Mouse (Mus musculus): ENCODE data around the gene Mtap.

Gene Mtap

GRCm38 (mm10) chr4:89136906-89137541 lies at the start of gene Mtap:
Gene Mtap (plus strand): TSS chr4:89137122.
- DNase-seq (ENCODE audit: low read depth, low spot score), result peak; percentile 84

DNA sequence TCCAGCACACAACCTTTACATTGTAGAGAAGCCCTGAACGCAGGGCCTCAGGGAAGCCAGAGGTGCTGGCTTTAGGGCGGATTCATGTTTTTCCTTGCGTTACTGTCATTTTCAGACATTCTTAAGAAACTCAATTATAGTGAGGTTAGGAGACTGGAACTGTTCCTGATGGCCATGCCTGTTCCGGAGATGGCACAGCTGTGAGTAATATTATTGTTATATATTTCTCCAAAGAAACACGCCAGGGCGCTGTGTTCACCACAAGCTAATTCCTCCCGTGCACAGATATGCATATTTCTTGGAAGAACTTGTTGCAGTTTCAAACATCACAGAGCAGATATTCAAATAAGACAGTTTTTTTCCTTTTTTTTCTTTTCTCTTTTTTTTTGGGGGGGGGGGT lies 47.8 kb upstream of the Mtap start:
- peak; percentile 69 for DNase-seq (ENCODE audit: low read depth, low spot score)

- DNase-seq (ENCODE audit: low read depth, low spot score), result no peak
These were observed 46.7 kb upstream of the Mtap start for GRCm38 (mm10) chr4:89090217-89090616.

- DNase-seq (ENCODE audit: low read depth, low spot score), result no peak
These were observed 44.8 kb upstream of the Mtap start for GRCm38 (mm10) chr4:89092153-89092552.

DNA sequence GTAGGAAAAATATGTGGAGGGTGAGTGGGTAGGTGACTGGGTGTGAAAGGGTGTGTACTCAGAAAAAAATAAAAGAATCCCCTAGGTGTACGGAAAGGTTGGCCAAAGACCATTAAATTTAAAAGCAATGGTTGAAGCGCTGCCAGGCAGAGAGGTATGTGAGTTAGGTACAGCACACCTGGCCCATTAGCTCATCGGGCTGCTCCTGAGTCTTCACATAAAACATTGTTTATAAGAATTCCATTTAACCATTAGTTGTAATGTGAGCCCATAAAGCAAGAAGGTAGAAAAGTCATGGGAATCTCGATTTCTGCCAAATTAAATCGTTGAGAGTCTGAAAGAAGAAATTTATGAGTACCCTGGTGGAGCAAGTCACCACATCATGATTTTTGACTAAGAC lies 42.1 kb upstream of the Mtap start:
- DNase-seq (ENCODE audit: low read depth, low spot score), result no peak

DNA sequence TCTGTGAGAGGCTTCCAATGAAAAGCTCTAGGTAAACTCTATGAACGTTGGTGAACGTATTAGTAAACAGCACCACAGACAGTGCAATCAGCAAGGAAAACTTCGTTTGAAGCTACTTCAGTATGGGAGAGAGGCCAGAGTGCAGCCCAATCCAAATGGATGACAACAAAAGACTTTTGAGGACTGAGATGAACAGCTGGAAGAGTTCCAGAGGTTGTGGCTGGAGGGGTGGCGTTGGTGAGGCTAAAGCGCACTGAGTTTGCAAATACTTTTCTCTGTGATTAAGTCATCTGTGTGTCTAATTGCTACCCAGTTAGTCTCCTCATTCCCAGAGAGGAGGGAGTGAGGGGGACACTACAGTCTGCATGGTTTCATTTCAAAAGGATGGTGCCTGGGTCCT lies 38.7 kb upstream of the Mtap start:
- no peak for DNase-seq (ENCODE audit: low read depth, low spot score)

GRCm38 (mm10) chr4:89101276-89101675 lies 35.6 kb upstream of the Mtap start:
- DNase-seq (ENCODE audit: low read depth, low spot score), result no peak

GRCm38 (mm10) chr4:89102283-89102682 lies 34.6 kb upstream of the Mtap start:
- DNase-seq (ENCODE audit: low read depth, low spot score), result no peak

DNA sequence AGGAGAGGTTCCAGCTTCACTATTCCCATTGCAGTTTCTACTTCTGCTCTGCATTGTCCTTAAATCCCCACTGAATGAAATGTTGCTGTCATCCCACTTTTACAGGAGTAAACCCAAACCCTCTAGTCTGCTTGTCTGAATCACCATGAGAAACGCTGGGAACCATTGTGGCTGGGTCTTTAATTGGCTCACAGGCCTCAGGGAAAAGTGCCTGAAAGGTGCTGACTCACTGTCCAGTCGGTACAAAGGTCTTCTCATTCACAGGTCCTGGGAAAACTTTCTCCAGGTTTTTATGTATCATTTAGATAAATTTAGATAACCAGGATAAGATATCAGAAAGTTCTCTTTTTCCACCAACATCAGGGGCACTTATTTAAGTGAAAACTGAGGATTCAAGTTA lies 31.4 kb upstream of the Mtap start:
- DNase-seq (ENCODE audit: low read depth, low spot score), result peak; percentile 84

DNA sequence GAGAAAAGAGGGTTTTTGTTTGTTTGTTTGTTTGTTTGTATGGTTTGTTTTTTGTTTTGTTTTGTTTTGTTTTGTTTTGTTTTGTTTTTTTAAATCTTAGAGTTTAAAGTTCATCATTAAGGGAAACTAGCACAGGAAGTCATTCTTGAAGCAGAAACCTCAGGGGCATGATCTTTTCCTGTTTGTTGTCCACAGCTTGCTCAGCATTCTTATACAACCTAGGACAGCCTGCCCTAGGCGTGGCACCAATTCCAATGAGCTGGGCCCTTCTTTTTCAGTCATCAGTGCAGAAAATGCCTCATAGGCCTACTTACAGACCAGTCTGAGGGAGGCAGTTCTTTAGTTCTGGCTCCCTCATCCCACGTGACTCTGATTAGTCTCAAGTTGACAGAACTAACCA lies 30.4 kb upstream of the Mtap start:
- no peak for DNase-seq (ENCODE audit: low read depth, low spot score)

- DNase-seq (ENCODE audit: low read depth, low spot score), result no peak
These were observed 24.7 kb upstream of the Mtap start for GRCm38 (mm10) chr4:89112168-89112710.

DNA sequence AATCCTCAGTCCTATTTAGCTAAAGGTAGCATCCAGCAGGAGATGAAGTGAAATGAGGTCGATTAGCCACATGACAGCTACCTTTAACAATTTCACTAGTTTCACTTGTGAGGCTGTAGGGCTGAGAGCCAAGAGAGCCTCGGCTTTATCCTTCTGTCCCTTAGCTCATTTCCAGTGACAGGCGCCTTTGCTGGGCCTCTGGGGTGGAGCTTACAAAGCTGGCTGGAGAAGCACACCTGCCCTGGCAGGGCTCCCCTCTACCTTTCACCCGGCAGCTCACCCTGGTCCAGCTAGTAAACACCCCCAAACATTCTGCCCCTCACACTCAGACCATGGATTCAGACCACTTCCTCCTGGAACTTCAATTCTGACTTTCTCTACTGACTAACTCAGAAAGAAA lies 24.1 kb upstream of the Mtap start:
- no peak for DNase-seq (ENCODE audit: low read depth, low spot score)

- DNase-seq (ENCODE audit: low read depth, low spot score), result peak; percentile 62
These were observed 20.9 kb upstream of the Mtap start for GRCm38 (mm10) chr4:89116006-89116405.

DNA sequence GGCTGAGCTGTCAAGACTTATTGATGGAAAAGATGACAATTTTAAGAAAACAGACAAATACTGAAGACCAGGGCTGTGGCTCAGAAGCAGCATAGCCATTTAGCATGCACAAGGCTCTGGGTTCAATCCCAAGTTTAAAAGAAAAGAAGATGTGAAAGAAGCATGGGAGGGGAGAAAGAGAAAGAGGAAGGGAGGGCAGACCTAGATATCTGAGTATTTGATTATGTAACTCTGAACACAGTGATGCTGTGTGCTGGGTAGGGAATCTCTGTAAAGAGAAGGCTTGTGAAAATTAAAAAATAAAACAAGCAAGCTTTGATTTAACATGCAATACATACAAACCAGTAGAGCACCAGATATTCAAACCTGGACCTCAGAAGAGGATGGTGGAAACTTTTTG lies 17.0 kb upstream of the Mtap start:
- no peak for DNase-seq (ENCODE audit: low read depth, low spot score)

- DNase-seq (ENCODE audit: low read depth, low spot score), result no peak
These were observed 16.6 kb upstream of the Mtap start for GRCm38 (mm10) chr4:89120353-89120752.

- peak; percentile 86 for DNase-seq (ENCODE audit: low read depth, low spot score)
These were observed 13.3 kb upstream of the Mtap start for GRCm38 (mm10) chr4:89123446-89124243.

DNA sequence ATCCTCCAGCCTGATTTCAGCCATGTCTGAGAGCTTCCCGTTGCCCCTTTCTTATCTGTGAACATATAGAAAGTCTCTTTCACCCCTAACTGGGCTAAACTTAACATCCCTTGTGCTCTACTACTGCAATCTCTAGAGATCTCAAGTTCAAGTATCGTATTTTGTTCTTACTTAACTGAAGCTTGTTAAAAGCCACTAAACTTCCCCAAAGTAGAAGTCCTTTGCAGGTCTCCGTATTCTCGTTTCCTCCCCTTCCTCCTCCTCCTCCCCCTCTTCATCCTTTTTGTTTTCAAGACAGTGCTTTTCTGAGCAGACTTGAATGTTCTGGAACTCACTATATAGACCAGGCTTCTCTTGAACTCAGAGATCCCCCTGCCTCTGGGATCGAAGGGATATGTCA lies 9.2 kb upstream of the Mtap start:
- no peak for DNase-seq (ENCODE audit: low read depth, low spot score)

GRCm38 (mm10) chr4:89128080-89128936 lies 8.6 kb upstream of the Mtap start:
- DNase-seq (ENCODE audit: low read depth, low spot score), result peak; percentile 93

DNA sequence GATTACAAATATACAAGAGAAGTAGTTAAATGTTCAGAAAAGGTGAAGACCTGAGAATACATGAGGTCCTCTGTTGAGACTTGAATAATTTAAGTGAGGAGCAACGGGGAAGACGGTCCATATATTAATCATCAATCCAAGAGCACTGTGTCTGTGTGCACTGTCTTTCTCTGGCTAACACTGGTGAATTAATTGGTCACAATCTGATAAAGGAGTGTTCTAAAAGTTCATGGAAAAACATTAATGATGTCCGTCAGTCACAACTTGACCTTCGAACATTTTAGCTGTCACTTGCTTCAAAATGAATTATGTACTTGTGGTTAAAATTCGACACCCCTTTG lies 8.0 kb upstream of the Mtap start:
- no peak for DNase-seq (ENCODE audit: low read depth, low spot score)

DNA sequence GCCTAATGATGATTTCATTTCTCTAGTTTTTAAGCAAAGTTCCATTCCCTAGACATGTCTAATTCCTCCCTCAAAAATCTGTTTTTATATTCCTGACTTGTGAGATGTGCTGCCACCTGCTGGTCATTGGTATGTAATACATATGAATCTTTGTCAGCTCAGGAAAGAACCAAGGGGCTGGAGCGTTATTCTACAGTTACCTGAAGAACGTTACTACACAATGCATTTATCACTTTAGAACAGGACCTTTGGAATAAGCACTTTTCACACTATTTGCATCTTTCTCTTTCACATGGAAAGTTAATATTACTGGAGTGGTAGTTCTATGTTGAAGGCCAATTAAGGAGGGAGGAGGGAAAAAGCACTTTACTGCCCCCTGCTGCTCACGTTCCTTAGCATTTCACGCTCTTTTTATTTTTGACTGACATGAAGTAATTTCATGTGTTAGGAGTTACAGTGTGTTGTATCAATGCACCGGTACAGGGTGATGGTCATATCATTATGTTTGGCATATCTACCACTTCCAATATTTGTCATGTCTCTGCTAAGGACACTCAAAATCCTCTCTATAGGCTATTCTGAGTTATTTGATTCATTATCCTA lies 7.5 kb upstream of the Mtap start:
- DNase-seq (ENCODE audit: low read depth, low spot score), result peak; percentile 92

DNA sequence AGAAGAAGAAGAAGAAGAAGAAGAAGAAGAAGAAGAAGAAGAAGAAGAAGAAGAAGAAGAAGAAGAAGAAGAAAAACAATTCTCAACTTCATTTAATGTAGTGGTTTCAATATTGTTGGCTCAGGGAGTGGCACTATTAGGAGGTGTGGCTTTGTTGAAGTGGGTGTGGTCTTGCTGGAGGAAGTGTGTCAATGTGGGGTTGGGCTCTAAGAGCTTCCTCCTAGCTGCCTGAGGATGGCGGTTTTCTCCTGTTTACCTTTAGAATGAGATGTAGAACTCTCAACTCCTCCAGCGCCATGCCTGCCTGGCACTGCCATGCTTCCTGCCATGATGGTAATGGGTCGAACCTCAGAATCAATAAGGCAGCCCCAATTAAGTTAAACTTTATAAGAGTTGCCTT lies 5.1 kb upstream of the Mtap start:
- DNase-seq (ENCODE audit: low read depth, low spot score), result no peak

- DNase-seq (ENCODE audit: low read depth, low spot score), result no peak
These were observed 566 bp upstream of the Mtap start for GRCm38 (mm10) chr4:89136356-89136755.
